Mouse (Mus musculus) 3T3-L1 (cell line): Measurements from ENCODE around the gene Gm4450.
A peak's percentile ranks its signal among the peaks of the same experiment; 100 is the strongest.
"Not testable (repeated sequence)": the region's sequence is repeated elsewhere in the genome, so short reads cannot be mapped to it uniquely, and the experiment has no call there.

ENCODE experiments used
- DNase-seq: peaks from one replicate; pipeline ENCODE4 v3.0.0-alpha.2; 2015; ENCODE audit warnings: low read depth, low spot score

Gene Gm4450

DNA sequence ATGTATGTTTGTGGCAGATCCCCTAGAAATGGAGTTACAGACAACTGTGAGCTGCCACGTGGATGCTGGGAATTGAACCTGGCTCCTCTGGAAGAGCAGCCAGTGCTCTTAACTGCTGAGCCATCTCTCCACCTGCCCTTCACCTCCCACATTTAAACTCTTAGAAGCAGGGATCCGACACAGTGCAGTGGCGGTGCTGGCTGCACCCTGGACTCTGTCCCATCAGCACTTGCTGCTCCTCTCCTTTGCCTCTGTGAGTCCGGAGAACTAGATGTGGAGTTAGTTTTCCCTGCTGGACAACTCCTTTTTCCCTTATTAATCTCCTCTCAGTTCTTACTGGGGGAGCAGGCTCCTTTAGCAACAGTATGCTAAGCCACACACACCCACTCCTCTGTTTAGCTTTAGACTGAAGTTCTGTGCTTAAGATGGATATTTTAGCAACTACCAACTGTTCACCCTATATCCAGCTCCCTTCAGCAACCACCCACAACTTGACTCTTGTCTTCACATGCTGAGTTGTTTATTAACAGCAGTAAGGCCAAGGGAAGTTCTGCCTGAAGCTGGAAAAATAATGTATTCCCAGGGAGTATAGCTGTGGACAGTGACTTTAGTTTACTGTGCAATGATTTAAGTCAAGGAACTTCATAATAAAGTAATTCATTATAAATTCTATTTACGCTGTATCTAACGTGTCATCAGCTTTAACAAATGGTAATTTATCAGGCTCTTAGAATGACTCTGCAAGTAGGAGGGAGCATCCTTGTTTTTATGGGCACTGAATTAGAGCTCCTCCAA, 37.7 kb downstream of the Gm4450 start:
- no peak for DNase-seq

DNA sequence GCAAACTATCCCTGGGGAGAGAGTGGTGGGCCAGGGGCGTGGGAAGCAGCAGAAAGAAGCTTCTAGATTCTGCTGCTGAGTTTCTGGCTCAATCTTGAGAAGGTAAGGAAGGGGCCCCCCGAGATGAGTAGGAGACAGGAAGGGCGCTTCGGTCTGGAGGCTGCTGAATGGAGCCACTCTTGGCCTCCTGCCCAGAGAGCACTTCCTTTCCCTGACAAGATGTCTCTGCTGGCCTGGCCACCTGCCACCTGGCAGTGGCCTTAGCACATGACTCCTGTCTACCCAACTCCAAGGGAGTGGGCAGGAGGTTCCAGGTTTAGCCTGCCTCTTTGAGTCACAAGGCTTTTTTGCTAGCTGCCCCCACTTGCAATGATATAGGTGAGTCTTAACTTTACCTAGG, 39.6 kb downstream of the Gm4450 start:
- peak; percentile 89 for DNase-seq

DNA sequence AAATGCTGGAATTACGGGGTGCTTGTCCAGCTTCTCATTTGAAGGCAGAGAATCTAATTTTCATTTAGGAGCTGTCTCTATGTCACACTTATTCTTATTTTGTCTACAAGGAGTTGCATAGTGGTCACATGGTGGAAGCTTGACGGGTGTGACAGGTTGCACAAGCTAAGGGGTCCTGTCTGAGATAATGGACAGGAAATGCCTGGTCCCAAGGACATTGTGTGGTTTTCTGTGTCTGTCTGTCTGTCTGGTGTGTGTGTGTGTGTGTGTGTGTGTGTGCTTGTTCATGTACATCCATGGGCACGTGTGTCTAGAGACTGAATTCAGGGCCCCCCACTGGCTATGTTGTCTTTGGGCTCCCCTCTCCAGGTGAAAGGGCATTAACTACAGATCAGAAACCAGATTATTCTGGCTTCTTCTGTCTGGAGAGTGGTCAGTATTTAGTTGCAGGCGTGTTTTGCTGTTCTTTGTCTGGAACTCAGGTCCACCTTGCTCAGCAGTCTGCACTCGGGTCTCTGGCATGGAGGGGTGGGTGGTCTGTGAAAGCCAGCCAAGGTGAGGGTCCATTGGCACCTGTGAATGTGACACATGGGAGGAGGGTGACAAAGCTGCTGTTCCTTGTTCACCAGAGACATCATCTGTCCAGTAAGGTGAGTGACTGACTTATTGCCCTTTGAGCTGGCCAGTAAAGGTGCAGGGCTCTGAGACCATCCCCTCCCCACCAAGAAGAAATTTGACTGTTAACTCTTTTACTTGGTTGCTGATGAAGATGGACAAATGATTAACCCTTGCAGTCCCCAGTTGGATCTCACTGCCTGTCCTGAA, 40.3 kb downstream of the Gm4450 start:
- no peak for DNase-seq

DNA sequence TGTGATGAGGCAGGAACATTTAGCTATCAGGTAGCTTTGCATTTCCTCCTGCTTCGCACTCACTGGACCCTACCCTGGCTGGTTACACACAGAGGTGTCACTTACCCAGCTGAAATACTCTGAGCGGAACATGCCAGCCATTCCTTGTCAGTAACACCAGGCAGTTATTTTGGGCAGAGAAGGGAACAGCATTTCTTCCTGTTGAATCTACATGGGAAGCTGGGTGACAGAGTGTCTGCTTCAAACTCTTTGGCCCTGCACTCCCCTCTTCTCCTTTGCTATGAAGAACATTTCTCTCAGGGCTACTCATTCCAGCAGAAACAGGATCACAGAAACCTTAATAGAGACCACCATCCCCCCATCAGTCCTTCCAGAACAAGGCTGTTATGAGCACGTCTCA, 42.6 kb downstream of the Gm4450 start:
- DNase-seq = no peak

DNA sequence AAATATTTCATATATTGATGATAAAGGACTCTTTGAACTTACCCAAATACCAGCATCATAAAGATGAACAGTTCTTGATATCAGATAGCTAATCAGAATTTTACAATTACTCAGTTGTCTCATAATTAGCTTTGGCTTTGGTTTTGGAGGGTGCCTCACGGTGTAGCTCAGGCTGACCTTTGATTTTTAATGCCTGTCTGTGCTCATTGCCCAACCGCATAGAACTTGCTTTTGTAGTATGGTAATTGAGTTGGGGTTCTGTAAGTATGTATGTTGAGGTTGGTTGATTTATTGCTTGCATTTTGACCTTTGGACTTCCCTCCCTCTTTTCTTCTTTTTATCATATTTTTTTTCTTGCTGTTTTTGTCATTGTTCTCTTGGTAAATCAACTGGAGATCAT, 43.2 kb downstream of the Gm4450 start:
- no peak for DNase-seq

DNA sequence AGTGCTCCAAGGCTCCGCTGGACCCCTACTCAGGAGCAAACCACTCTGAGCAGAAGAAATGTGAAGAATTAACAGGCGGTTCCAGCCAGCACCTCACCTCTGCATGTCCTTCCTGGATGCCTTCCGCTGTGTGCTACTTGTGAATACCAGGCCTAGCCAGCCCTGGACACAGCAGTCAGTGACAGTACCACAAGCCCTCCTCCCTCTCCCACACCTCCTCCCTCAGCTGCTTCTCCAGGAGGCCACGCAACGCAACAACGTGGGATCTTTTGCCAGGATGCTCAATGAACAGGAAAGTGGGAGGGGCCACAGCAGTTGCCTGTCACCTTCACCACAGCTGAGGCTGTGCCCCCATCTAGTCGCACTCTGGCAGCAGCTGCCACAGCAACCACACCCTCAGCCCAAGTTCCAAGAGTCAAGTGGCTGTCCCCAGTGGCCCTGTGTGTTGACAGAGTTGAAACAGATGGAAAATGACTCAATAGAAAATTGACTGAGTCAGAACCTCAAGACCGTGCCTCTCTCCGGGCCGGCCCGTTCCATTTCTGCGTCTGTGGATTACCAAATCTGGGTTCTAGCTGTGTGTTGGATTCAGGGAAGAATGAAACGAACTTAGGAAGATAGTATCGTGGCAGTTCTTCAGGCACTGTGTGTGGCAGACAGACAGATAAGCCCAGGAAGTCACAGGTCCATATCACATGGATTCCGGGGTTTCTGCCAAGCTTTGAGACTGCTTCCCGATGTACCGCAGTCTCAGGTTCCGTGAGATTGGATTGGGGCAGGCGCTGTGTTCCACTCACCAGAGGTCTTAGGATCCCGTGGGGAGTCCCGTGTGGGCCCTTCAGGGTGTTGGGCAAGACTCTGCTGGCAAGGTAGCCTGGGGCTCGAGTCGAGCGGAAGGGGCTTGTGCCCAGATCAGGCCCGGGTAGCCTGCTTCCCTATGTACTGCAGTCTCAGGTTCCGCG, 46.0 kb downstream of the Gm4450 start:
- not testable (repeated sequence) for DNase-seq

DNA sequence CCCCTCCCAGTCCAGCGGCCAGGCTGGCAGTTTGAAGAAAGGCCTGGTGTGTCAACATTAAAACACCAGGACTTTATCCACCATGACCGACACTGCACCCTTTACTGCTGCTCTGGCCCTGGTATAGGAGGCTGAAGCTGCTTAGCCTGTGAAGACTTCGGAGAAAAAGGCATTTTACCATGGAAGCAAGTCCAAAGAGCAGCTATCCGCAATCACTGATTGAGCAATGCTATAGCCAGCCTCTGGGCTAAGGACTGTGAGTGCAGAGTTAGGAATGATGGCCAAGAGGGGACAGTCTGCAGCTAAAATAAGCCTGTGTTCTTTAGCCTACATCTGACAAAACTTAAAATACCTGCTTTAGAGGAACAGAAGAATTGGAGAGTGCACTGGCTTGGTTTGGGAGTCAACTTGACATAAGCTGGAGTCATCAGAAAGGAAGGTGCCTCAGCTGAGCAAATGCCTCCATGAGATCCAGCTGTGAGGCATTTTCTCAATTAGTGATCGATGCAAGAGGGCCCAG, 49.6 kb downstream of the Gm4450 start:
- not testable (repeated sequence) for DNase-seq

DNA sequence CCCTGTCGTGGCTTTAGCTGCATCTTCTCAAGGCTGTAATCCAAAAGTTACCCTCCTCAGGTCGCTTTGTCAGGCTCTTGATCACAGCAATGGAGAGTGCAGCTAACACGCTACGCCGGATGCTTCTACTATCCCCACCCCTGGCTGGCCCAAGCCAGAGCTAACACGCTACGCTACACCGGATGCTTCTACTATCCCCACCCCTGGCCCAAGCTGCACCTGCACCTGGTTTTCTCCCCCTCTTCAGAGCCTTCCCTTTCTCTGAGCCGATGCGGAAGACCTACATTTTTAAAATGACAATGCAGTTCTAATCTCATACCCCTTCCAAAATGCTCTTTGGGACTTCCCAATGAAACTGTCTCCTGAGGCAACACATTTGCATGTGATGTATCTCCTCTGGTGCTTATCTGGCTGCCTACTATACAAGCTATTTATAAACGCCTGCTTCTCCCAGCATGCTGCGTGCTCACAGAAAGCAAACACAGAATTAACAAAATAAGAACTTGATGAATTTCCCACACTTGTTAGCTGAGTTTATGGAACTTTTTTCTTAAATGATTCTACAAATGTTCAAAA, 50.3 kb downstream of the Gm4450 start:
- DNase-seq = not testable (repeated sequence)

DNA sequence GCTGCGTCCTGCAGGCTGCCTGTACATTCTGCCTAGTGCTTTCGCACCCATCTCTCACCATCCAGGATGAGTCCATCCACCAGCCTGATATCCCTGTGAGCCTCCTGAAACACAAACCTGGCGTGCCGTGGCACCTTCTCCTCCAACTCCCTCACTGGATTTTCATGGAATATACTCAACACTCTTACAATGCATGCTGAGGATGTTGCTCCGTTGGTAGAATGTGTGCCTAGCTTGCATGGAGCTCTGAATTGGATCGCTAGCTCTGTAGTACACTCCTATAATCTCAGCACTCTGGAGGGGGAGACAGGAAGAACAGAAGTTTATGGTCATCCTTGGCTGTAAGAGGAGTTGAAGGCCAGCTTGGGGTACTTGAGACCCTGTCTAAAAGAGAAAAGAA, 51.0 kb downstream of the Gm4450 start:
- not testable (repeated sequence) for DNase-seq

DNA sequence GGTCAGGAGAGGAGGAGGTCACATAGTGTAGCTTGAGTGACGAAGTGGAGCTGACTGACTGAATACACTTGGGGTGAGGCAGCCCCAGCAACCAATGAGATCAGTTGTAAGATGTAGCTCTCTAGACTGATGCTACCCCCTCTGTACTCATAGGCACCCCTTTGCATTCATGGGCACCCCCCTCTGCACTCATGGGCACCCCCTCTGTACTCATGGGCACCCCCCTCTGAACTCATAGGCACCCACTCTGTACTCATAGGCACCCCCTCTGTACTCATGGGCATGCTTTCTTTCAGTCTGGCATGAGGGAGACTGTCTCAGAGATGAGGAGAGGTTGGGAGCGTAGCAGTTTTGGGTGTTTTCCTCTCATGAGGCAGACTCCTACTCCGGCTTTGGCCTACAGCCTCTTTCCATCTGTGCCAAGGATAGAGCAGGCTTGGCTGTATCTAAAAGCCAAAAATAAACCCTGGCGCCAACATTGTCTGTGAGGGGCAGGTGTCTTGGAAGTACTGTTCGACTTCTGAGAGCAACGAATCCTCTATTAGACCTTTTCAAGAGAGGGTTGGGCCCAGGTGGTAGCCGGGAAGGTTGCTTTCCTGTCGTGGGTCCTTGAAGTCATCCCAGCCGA, 52.5 kb downstream of the Gm4450 start:
- not testable (repeated sequence) for DNase-seq
